Mouse (Mus musculus) intestine, postnatal 0 days (tissue): ENCODE measurements at regions not wholly inside any gene's neighbourhood (a gene's known extent, or its start where the extent isn't known, plus 50 kb on each side); places are given as distances from the start of the nearest gene placed in this dataset.

Experiments
- ATAC-seq: fragments of 200-750 bp; cut with Nextera tagmentation; 2 replicates; pipeline ENCODE4 v1.8.0; 2017; ENCODE audit warnings: mild to moderate bottlenecking, moderate TSS enrichment, moderate library complexity
- H3K27ac ChIP-seq: fragments of 300-500 bp; sonication (generic); 2 replicates; pipeline ENCODE4 v1.5.1; 2014; ENCODE audit warnings: mild to moderate bottlenecking, low read depth, low read length, moderate library complexity
- H3K27me3 ChIP-seq: fragments of 300-500 bp; sonication (generic); replicated peaks from 2 replicates; pipeline ENCODE4 v1.6.1; 2014; ENCODE audit warnings: low read length, mixed read lengths; ENCODE audit not compliant: control insufficient read depth, insufficient read depth
- H3K36me3 ChIP-seq: fragments of 300-500 bp; sonication (generic); 2 replicates; pipeline ENCODE4 v1.6.1; 2014; ENCODE audit warnings: mild to moderate bottlenecking, moderate library complexity; ENCODE audit not compliant: control insufficient read depth, insufficient read depth
- H3K4me1 ChIP-seq: fragments of 300-500 bp; sonication (generic); replicated peaks from 2 replicates; pipeline ENCODE4 v1.6.1; 2014; ENCODE audit warnings: antibody characterized with exemption, low read length, mixed read lengths; ENCODE audit not compliant: control insufficient read depth, insufficient read depth
- H3K4me2 ChIP-seq: fragments of 300-500 bp; sonication (generic); replicated peaks from 2 replicates; pipeline ENCODE4 v1.6.1; 2014; ENCODE audit warnings: low read depth, mild to moderate bottlenecking, moderate library complexity
- H3K4me3 ChIP-seq: fragments of 300-500 bp; sonication (generic); 2 replicates; pipeline ENCODE4 v1.5.1; 2014; ENCODE audit warnings: low read depth, low read length
- H3K9ac ChIP-seq: fragments of 300-500 bp; sonication (generic); 2 replicates; pipeline ENCODE4 v1.6.1; 2014; ENCODE audit warnings: mild to moderate bottlenecking, low read depth, low read length
- H3K9me3 ChIP-seq: fragments of 300-500 bp; sonication (generic); 2 replicates; pipeline ENCODE4 v1.6.1; 2016; ENCODE audit warnings: mixed run types; ENCODE audit not compliant: control insufficient read depth
- CTCF ChIP-seq: sonication (generic); IDR thresholded peaks from 2 replicates; pipeline ENCODE4 v1.5.1; 2016; ENCODE audit warnings: low read depth, mild to moderate bottlenecking, control low read depth, antibody characterized with exemption, moderate library complexity
- WGBS: fragments of 180-500 bp; shearing (Covaris S2); extraction: QIAGEN DNeasy Blood & Tissue Kit; methylation state at CpG from one replicate; pipeline ENCODE4 v1.1.7; 2014; 5-methylcytosine and 5-hydroxymethylcytosine counted together

DNA sequence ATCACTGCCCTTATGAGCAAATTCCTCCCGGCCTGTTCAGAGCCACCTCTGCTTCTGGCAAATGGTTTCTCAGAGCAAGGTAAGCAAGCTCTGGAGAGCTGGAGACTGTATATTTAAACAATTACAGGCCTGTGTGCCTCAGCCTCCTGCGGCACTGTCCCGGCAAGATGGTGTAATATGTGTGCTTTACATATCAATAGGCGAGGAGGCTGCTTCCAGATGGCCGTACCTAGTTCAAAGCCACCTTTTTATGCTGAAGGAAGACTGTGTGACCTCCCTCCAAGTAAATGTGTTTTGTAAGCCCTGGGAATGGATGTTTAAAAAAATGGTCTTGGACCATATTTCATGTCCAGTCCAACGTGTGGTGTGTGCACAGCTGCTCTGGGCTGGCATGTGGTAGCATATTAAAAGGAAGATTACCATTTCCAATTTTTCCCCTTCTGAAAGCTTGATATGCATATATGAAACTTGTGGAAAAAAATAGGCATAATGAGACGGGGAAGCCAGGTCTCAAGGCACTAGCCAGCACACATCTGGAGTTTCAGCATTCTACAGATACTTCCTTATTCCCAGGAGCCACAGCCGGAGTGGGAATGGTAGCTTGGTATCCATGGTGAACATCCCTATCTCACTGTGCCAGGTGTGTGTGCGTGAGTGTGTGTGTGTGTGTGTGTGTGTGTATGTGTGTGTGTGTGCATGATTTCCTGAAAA lies 717.6 kb upstream of the Car8 start:
- no peak overlapping the region for H3K27ac ChIP-seq
- no peaks in the 10 kb centered on the region for H3K9me3 ChIP-seq
- no peaks in the 10 kb centered on the region for H3K27me3 ChIP-seq
- 68% methylated on average over 9 of the region's 9 CpGs for WGBS
- TF ChIP-seq CTCF: no peak
- no peak for ATAC-seq
- peaks cover 10% of the 10 kb centered on the region; the same call in 1 of the 2 replicates for H3K4me1 ChIP-seq
- H3K4me2 ChIP-seq: no peak overlapping the region
- H3K4me3 ChIP-seq: no peak overlapping the region
- no peaks in the 10 kb centered on the region for H3K36me3 ChIP-seq
- no peak overlapping the region for H3K9ac ChIP-seq

DNA sequence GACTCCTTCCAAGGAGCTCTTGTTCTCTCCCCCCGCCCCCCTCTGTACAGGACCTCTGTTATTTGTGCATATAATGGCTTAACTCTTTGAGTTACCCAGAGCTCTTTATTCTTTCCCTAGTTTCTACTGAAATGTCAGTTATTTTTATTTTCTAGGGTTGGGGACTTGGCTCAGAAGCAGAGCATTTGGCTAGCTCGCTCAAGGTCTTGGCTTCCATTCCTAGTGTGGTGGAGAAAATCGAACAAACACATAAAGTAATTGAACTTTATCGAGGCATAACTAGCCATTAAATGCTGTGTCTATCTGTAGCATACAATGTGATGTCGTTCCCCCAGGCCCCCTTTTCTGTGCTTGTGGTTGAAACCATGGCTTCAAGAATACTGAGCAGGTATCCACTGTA lies 716.5 kb upstream of the Car8 start:
- no peak for TF ChIP-seq CTCF
- no peak for ATAC-seq
- Histone ChIP-seq H3K9me3 (no peaks in the 10 kb centered on the region), H3K9ac (no peak overlapping the region), H3K27me3 (no peaks in the 10 kb centered on the region), H3K4me1 (peaks cover 10% of the 10 kb centered on the region; the same call in 1 of the 2 replicates), H3K27ac (no peak overlapping the region), H3K4me2 (no peak overlapping the region), H3K4me3 (no peak overlapping the region), H3K36me3 (no peaks in the 10 kb centered on the region)
- 85% methylated on average over 5 of the region's 5 CpGs for WGBS

DNA sequence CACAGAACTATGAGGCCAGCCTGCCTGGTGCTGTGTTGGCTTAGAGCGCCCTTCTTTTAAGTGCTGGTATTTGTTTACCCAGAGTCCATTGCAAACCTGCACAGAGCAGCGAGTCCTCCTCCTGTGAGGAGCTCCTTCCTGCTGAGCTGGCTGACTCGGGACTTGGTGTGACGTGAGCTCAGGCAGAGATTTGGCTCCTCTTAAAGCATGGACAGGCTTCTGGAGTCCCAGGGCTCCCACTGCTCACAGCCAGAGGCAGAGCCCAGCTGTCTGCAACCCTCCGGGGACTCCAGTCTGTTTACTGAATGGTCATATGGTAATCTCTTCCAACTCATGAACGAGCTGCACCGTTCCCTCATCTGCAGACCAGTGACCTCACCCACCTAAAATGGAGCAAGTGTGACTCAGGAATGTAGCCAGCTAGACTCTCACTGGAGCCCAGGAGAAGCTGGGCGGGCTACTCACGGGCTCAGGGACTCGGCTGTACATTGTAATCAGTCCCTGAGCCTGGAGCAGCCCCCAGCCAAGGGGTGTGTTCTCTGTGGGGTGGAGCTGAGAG lies 715.6 kb upstream of the Car8 start:
- no peak for TF ChIP-seq CTCF
- Histone ChIP-seq H3K27me3 (no peaks in the 10 kb centered on the region), H3K9me3 (no peaks in the 10 kb centered on the region), H3K4me3 (0 out of 2 replicates have a peak overlapping the region, but pooled peaks have one; percentile 18), H3K4me1 (peaks cover 10% of the 10 kb centered on the region; the same call in 1 of the 2 replicates), H3K9ac (peak overlapping the region; percentile 38; the same call in 1 of the 2 replicates), H3K27ac (peak overlapping the region; percentile 31; the same call in 1 of the 2 replicates), H3K36me3 (no peaks in the 10 kb centered on the region), H3K4me2 (peak overlapping the region; percentile 59)
- ATAC-seq: peak; percentile 76
- 4% methylated on average over 10 of the region's 10 CpGs for WGBS

DNA sequence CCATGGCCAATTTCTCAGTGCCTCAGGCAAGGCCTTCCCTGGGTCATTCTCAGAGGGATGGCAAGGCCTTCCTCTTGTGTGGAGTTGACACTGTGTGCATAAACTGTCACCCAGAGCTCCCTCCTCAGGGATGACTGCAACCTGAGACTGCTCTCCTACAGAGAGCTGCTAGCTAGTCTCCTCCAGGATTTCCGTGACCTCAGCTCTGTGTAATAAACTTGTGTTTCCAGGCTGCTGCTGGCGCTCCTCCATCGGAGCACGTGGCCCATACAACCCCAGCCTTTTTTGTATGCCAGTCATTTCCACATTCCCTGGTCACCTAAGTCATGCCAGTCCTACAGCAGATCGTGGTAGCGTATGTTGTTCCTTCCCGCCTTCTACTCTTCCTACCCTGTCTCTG lies 714.3 kb upstream of the Car8 start:
- WGBS: 89% methylated on average over 7 of the region's 7 CpGs
- Histone ChIP-seq H3K4me1 (peaks cover 10% of the 10 kb centered on the region; the same call in 1 of the 2 replicates), H3K36me3 (no peaks in the 10 kb centered on the region), H3K4me2 (no peak overlapping the region), H3K9ac (no peak overlapping the region), H3K9me3 (no peaks in the 10 kb centered on the region), H3K27me3 (no peaks in the 10 kb centered on the region), H3K4me3 (no peak overlapping the region), H3K27ac (no peak overlapping the region)
- no peak for TF ChIP-seq CTCF
- no peak for ATAC-seq

DNA sequence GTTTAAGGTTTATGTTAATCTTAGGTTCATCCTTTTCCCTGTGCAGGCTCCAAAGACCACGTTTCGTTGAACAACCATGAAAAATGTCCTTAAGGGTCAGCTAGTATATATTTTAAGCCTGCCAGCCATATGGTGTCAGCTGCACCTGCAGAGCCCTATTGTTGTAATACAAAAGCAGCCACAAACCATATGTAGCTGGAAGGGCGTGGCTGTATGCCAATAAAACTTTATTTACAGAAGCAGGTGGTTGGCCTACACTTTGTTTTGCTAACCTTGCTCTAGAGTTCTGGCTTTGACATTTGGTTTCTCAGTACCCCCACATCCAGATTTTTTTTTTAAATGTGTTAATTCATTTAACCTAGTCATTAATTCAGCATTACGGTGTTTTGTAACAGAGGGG lies 711.1 kb upstream of the Car8 start:
- Histone ChIP-seq H3K36me3 (no peaks in the 10 kb centered on the region), H3K27ac (no peak overlapping the region), H3K27me3 (no peaks in the 10 kb centered on the region), H3K9ac (no peak overlapping the region), H3K4me3 (no peak overlapping the region), H3K4me1 (peaks cover 10% of the 10 kb centered on the region; the same call in 1 of the 2 replicates), H3K9me3 (no peaks in the 10 kb centered on the region), H3K4me2 (no peak overlapping the region)
- no peak for TF ChIP-seq CTCF
- 58% methylated on average over 4 of the region's 4 CpGs for WGBS
- peak; percentile 43; the same call in 1 of the 2 replicates for ATAC-seq

DNA sequence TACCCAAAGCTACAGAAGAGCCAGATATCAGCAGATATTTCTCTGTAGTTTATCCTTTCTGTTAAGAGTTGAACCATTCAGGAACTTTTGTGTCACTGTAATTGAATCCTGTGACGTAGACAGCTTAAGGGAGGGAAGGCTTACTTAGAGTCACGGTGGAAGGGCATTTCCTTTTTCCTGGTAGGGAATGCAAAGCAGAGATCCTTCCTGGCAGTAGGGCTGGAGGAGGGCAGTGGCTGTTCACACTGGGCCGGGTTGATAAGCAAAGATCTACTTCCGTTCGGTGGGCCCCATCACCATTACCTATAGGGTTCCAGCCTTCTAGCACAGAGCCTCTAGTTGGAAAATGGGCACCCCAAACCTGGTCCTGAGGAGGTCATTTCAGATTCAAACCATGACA lies 710.7 kb upstream of the Car8 start:
- no peak overlapping the region for H3K4me3 ChIP-seq
- H3K9ac ChIP-seq: no peak overlapping the region
- peak; percentile 81 for ATAC-seq
- H3K27ac ChIP-seq: no peak overlapping the region
- 0 out of 2 replicates have a peak, but pooled peaks cover 6% of the 10 kb centered on the region for H3K4me1 ChIP-seq
- WGBS: 36% methylated on average over 5 of the region's 5 CpGs
- no peak overlapping the region for H3K4me2 ChIP-seq
- TF ChIP-seq CTCF: no peak
- H3K27me3 ChIP-seq: no peaks in the 10 kb centered on the region
- no peaks in the 10 kb centered on the region for H3K9me3 ChIP-seq
- H3K36me3 ChIP-seq: no peaks in the 10 kb centered on the region
